Comparison of ENCODE assay signal across 8 mouse cellular contexts in genomic region chr2:135926660-135927343, GRCm38 (mm10).
DNase-seq lines count a peak whose midpoint lies in the region; ATAC-seq lines count a peak whose summit lies in the region.
"Had no signal": no experiment of that assay in that cellular context is flagged by ENCODE, and none has a peak within 500 bp of the region (broad histone marks: within the 10 kb centered on the region; RNA-seq: fewer than 3 reads in every experiment).

No protein-coding gene starts in this region.

- peak; percentile 43 to 57 for DNase-seq in urinary bladder, adult 18-20 months (ENCODE audit: low spot score in 2 of 2)
- DNase-seq in urinary bladder, adult 2 months (ENCODE audit: low spot score) = no peak
- peak; percentile 84 for DNase-seq in brain, adult 2 months (ENCODE audit: low read depth, low spot score)
- DNase-seq in fibroblast of lung, adult 2 months (ENCODE audit: low read depth) = peak; percentile 59
- peak; percentile 48 to 53 for DNase-seq in left cerebral cortex, postnatal 25 days (ENCODE audit: low spot score in 2 of 2)
- peak; percentile 59 for DNase-seq in retina, adult 2 months (ENCODE audit: low read depth, low spot score)

- H3K36me3 ChIP-seq in intestine, embryonic 15.5 days = no peaks in the 10 kb centered on the region

- no peak overlapping the region for H3K27ac ChIP-seq in intestine, embryonic 15.5 days

- no peak overlapping the region for H3K4me2 ChIP-seq in intestine, embryonic 15.5 days (replicated peaks)

- H3K4me1 ChIP-seq in intestine, embryonic 15.5 days (replicated peaks) = no peaks in the 10 kb centered on the region

- H3K4me3 ChIP-seq in intestine, embryonic 15.5 days (replicated peaks) = no peak overlapping the region
- H3K4me3 ChIP-seq: erythroblast, embryonic 14.5 days had no signal

- ATAC-seq in intestine, embryonic 15.5 days = peak; percentile 17; the same call in 1 of the 2 replicates

- no peaks in the 10 kb centered on the region for H3K9me3 ChIP-seq in intestine, embryonic 15.5 days

- intact Hi-C loops in left cerebral cortex, postnatal 25 days (cut with DNase I) = loop anchor here (2.0 to 5.0 kb wide), 3 partner anchors 270 to 540 kb away; partner anchors contain the start of gene Plcb4

- no peak overlapping the region for H3K9ac ChIP-seq in intestine, embryonic 15.5 days

- 75% methylated on average over 8 of the region's 8 CpGs for WGBS in intestine, embryonic 15.5 days

- H3K27me3 ChIP-seq in intestine, embryonic 15.5 days (replicated peaks) = no peaks in the 10 kb centered on the region
